Mouse (Mus musculus) subcutaneous adipose tissue, adult 2 months (tissue): ENCODE data around the gene Olfr1424. TPM values are rescaled to one million over a fixed set of nuclear protein-coding genes. Genes with fewer than 3 reads are reported as not detected.

Source experiments
- polyA plus RNA-seq: library from polyadenylated mRNA; depleted of rRNA; stranded (reverse); fragments of >200 nt; gene quantifications from 2 replicates; pipeline ENCODE4 v1.2.3, GENCODE M21; 2012; ENCODE audit warnings: low replicate concordance; rRNA removed

Gene Olfr1424
- polyA plus RNA-seq: not detected in 2 replicates

GRCm38 (mm10) chr19:12062582-12062981, at the start of gene Olfr1424:
Olfr1424 (minus strand) TSS chr19:12062682.

GRCm38 (mm10) chr19:12103234-12103633, 40.8 kb upstream of the Olfr1424 start, which contains the start of gene Olfr1427:
Olfr1427 (minus strand) TSS chr19:12103334.

GRCm38 (mm10) chr19:12091913-12092312, 29.4 kb upstream of the Olfr1424 start, which contains the start of gene Olfr1426:
Olfr1426 (minus strand) TSS chr19:12092013.

GRCm38 (mm10) chr19:12077631-12078030, 15.1 kb upstream of the Olfr1424 start, which contains the start of gene Olfr1425:
Olfr1425 (minus strand) TSS chr19:12077731.

GRCm38 (mm10) chr19:12041217-12041616, 21.3 kb downstream of the Olfr1424 start, which contains the start of gene Olfr1423:
Olfr1423 (minus strand) TSS chr19:12041317.

Other genes with a start within 250 kb of the Olfr1424 start
- 6.3 and 11.1 TPM in 2 replicates for gene Stx3, start 243.3 kb downstream of the Olfr1424 start, polyA plus RNA-seq
- gene Olfr1417, start 223.5 kb downstream of the Olfr1424 start, polyA plus RNA-seq: not detected in 2 replicates
- gene Olfr1418, start 201.6 kb downstream of the Olfr1424 start, polyA plus RNA-seq: not detected in 2 replicates
- not detected in 2 replicates for gene Olfr1419, start 187.6 kb downstream of the Olfr1424 start, polyA plus RNA-seq
- gene Olfr1420, start 176.1 kb downstream of the Olfr1424 start, polyA plus RNA-seq: not detected in 2 replicates
- gene Patl1, start 150.3 kb downstream of the Olfr1424 start, polyA plus RNA-seq: 17.1 and 19.7 TPM in 2 replicates
- 18.9 and 28.7 TPM in 2 replicates for gene Osbp, start 96.7 kb downstream of the Olfr1424 start, polyA plus RNA-seq
- not detected in 2 replicates for gene Olfr1423, start 21.4 kb downstream of the Olfr1424 start, polyA plus RNA-seq
- not detected in 2 replicates for gene Olfr1425, start 15.0 kb upstream of the Olfr1424 start, polyA plus RNA-seq
- gene Olfr1426, start 29.3 kb upstream of the Olfr1424 start, polyA plus RNA-seq: not detected in 2 replicates
- not detected in 2 replicates for gene Olfr1427, start 40.7 kb upstream of the Olfr1424 start, polyA plus RNA-seq
- gene Olfr1428, start 53.2 kb upstream of the Olfr1424 start, polyA plus RNA-seq: not detected in 2 replicates
- gene Olfr76, start 60.5 kb upstream of the Olfr1424 start, polyA plus RNA-seq: not detected in 2 replicates
- gene Olfr1555-ps1, start 107.4 kb upstream of the Olfr1424 start, polyA plus RNA-seq: not detected in 2 replicates
- not detected in 2 replicates for gene Olfr1431, start 138.0 kb upstream of the Olfr1424 start, polyA plus RNA-seq
- gene Olfr1432, start 169.9 kb upstream of the Olfr1424 start, polyA plus RNA-seq: not detected in 2 replicates
- not detected in 2 replicates for gene Olfr262, start 179.0 kb upstream of the Olfr1424 start, polyA plus RNA-seq
- gene Olfr235, start 198.3 kb upstream of the Olfr1424 start, polyA plus RNA-seq: not detected in 2 replicates
- not detected in 2 replicates for gene Olfr1434, start 217.2 kb upstream of the Olfr1424 start, polyA plus RNA-seq
- gene Olfr1436, start 236.4 kb upstream of the Olfr1424 start, polyA plus RNA-seq: not detected in 2 replicates